Mouse (Mus musculus): ENCODE measurements at regions not wholly inside any gene's neighbourhood (a gene's known extent, or its start where the extent isn't known, plus 50 kb on each side); places are given as distances from the start of the nearest gene placed in this dataset.

GRCm38 (mm10) chr3:78755686-78756476 lies 530.4 kb downstream of the Rapgef2 start:
- H3K36me3 ChIP-seq (ENCODE audit: control insufficient read depth, insufficient read depth, low read length) = no peaks in the 10 kb centered on the region
- no peak overlapping the region for H3K4me2 ChIP-seq
- no peaks in the 10 kb centered on the region for H3K27me3 ChIP-seq (replicated peaks; ENCODE audit: control insufficient read depth, insufficient read depth, low read length)
- no peaks in the 10 kb centered on the region for H3K9me3 ChIP-seq (ENCODE audit: control insufficient read depth, low read length)
- WGBS = 68% methylated on average over 4 of the region's 4 CpGs
- no peaks in the 10 kb centered on the region for H3K4me1 ChIP-seq (replicated peaks; ENCODE audit: control insufficient read depth, insufficient read depth, low read length)
- no peak overlapping the region for H3K4me3 ChIP-seq (ENCODE audit: low read depth, low read length)
- no peak overlapping the region for H3K9ac ChIP-seq (ENCODE audit: low read depth, low read length)
- no peak overlapping the region for H3K27ac ChIP-seq (ENCODE audit: low read depth, low read length)
- no peak for DNase-seq (ENCODE audit: low spot score)
- no peak for ATAC-seq (replicated peaks; ENCODE audit: low FRiP score)

- DNase-seq (ENCODE audit: low spot score) = no peak
- Histone ChIP-seq H3K9ac (ENCODE audit: low read depth, low read length) (no peak overlapping the region), H3K4me3 (ENCODE audit: low read depth, low read length) (no peak overlapping the region), H3K4me2 (no peak overlapping the region), H3K27ac (ENCODE audit: low read depth, low read length) (no peak overlapping the region), H3K36me3 (ENCODE audit: control insufficient read depth, insufficient read depth, low read length) (no peaks in the 10 kb centered on the region), H3K27me3 (replicated peaks; ENCODE audit: control insufficient read depth, insufficient read depth, low read length) (no peaks in the 10 kb centered on the region), H3K4me1 (replicated peaks; ENCODE audit: control insufficient read depth, insufficient read depth, low read length) (no peaks in the 10 kb centered on the region), H3K9me3 (ENCODE audit: control insufficient read depth, low read length) (no peaks in the 10 kb centered on the region)
- no peak for ATAC-seq (replicated peaks; ENCODE audit: low FRiP score)
Observed at GRCm38 (mm10) chr3:78736111-78736510, 550.2 kb downstream of the Rapgef2 start.

DNA sequence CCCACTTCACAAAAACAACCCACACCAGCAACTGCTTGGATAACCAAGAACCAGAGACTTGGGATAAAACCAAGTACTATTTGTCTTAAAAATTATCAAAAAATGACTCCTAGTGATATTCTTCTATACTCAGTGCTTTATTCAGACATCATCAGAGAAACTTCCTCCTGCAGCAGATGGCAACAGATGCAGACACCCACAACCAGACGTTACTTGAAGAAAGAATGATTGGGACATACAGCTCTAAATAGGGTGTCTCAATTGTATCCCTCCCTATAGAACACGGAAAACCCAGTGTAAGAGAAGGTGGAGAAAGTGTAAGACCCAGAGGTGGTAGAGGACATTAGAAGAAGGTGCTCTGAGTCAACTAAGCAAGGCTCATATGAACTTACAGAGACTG lies 569.6 kb downstream of the Rapgef2 start:
- Histone ChIP-seq H3K9ac (ENCODE audit: low read depth, low read length) (no peak overlapping the region), H3K27me3 (replicated peaks; ENCODE audit: control insufficient read depth, insufficient read depth, low read length) (no peaks in the 10 kb centered on the region), H3K4me3 (ENCODE audit: low read depth, low read length) (no peak overlapping the region), H3K4me2 (no peak overlapping the region), H3K36me3 (ENCODE audit: control insufficient read depth, insufficient read depth, low read length) (no peaks in the 10 kb centered on the region), H3K4me1 (replicated peaks; ENCODE audit: control insufficient read depth, insufficient read depth, low read length) (no peaks in the 10 kb centered on the region), H3K9me3 (ENCODE audit: control insufficient read depth, low read length) (no peaks in the 10 kb centered on the region), H3K27ac (ENCODE audit: low read depth, low read length) (no peak overlapping the region)
- WGBS = 66% methylated on average over 2 of the region's 2 CpGs
- DNase-seq (ENCODE audit: low spot score) (no peak), ATAC-seq (replicated peaks; ENCODE audit: low FRiP score) (no peak)

DNA sequence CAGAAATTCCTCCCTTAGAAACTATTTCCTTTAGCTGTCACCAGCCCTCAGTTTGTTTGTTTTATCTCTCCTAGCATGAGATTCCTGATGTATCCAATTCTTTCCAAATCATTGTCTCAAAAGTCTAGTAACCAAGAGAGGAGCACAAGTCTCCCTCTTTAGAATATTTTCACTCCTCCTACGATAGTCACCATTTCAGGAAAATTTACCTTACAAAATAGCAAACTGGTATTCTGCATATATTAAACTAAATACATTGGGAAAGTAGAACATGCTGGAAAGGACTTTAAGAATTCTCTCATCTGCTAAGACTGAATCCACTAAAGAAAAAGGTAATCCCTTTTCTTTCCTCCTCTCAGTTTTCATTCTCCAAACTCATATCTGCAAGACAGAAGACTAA lies 578.6 kb downstream of the Rapgef2 start:
- H3K4me1 ChIP-seq (replicated peaks; ENCODE audit: control insufficient read depth, insufficient read depth, low read length) = no peaks in the 10 kb centered on the region
- H3K4me3 ChIP-seq (ENCODE audit: low read depth, low read length) = no peak overlapping the region
- no peak for DNase-seq (ENCODE audit: low spot score)
- no peaks in the 10 kb centered on the region for H3K27me3 ChIP-seq (replicated peaks; ENCODE audit: control insufficient read depth, insufficient read depth, low read length)
- no peak overlapping the region for H3K9ac ChIP-seq (ENCODE audit: low read depth, low read length)
- 79% methylated on average over 1 of the region's 1 CpGs for whole genome bisulfite sequencing
- no peak overlapping the region for H3K27ac ChIP-seq (ENCODE audit: low read depth, low read length)
- no peak for ATAC-seq (replicated peaks; ENCODE audit: low FRiP score)
- no peaks in the 10 kb centered on the region for H3K36me3 ChIP-seq (ENCODE audit: control insufficient read depth, insufficient read depth, low read length)
- no peak overlapping the region for H3K4me2 ChIP-seq
- no peaks in the 10 kb centered on the region for H3K9me3 ChIP-seq (ENCODE audit: control insufficient read depth, low read length)

- H3K4me3 ChIP-seq (ENCODE audit: low read depth, low read length) = no peak overlapping the region
- no peaks in the 10 kb centered on the region for H3K36me3 ChIP-seq (ENCODE audit: control insufficient read depth, insufficient read depth, low read length)
- H3K4me1 ChIP-seq (replicated peaks; ENCODE audit: control insufficient read depth, insufficient read depth, low read length) = no peaks in the 10 kb centered on the region
- ATAC-seq (replicated peaks; ENCODE audit: low FRiP score) = no peak
- WGBS = 65% methylated on average over 5 of the region's 5 CpGs
- no peak overlapping the region for H3K27ac ChIP-seq (ENCODE audit: low read depth, low read length)
- H3K27me3 ChIP-seq (replicated peaks; ENCODE audit: control insufficient read depth, insufficient read depth, low read length) = no peaks in the 10 kb centered on the region
- no peaks in the 10 kb centered on the region for H3K9me3 ChIP-seq (ENCODE audit: control insufficient read depth, low read length)
- H3K4me2 ChIP-seq = no peak overlapping the region
- H3K9ac ChIP-seq (ENCODE audit: low read depth, low read length) = no peak overlapping the region
- DNase-seq (ENCODE audit: low spot score) = no peak
Observed at GRCm38 (mm10) chr3:78698936-78699335, 587.4 kb downstream of the Rapgef2 start.

DNA sequence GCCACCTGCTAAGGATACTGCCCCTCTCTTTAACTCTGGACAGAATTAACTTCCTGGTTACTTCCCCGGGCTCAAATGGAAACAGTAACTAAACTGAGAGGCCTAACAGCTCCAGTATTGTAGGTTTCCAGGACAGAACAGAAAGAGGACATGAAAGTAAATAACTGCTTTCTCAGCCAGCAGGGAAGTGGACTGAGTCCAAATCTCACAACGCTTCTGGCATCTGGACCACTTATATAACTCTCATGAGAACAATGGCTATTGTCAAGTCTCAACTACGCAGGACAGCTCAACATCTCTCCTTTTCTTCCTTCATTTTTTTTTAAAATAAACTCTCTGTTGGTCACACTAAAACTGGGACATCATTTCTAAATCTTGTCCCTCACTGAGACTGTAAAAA lies 594.8 kb downstream of the Rapgef2 start:
- Histone ChIP-seq H3K36me3 (ENCODE audit: control insufficient read depth, insufficient read depth, low read length) (no peaks in the 10 kb centered on the region), H3K9me3 (ENCODE audit: control insufficient read depth, low read length) (no peaks in the 10 kb centered on the region), H3K27me3 (replicated peaks; ENCODE audit: control insufficient read depth, insufficient read depth, low read length) (no peaks in the 10 kb centered on the region), H3K4me1 (replicated peaks; ENCODE audit: control insufficient read depth, insufficient read depth, low read length) (no peaks in the 10 kb centered on the region), H3K27ac (ENCODE audit: low read depth, low read length) (no peak overlapping the region), H3K9ac (ENCODE audit: low read depth, low read length) (no peak overlapping the region), H3K4me2 (no peak overlapping the region), H3K4me3 (ENCODE audit: low read depth, low read length) (no peak overlapping the region)
- ATAC-seq (replicated peaks; ENCODE audit: low FRiP score) (no peak), DNase-seq (ENCODE audit: low spot score) (no peak)
- 66% methylated on average over 3 of the region's 3 CpGs for WGBS

GRCm38 (mm10) chr3:78677656-78678055 lies 608.7 kb downstream of the Rapgef2 start:
- H3K4me1 ChIP-seq (replicated peaks; ENCODE audit: control insufficient read depth, insufficient read depth, low read length) = no peaks in the 10 kb centered on the region
- H3K4me3 ChIP-seq (ENCODE audit: low read depth, low read length) = no peak overlapping the region
- H3K27ac ChIP-seq (ENCODE audit: low read depth, low read length) = no peak overlapping the region
- no peak overlapping the region for H3K9ac ChIP-seq (ENCODE audit: low read depth, low read length)
- no peaks in the 10 kb centered on the region for H3K9me3 ChIP-seq (ENCODE audit: control insufficient read depth, low read length)
- H3K4me2 ChIP-seq = no peak overlapping the region
- H3K36me3 ChIP-seq (ENCODE audit: control insufficient read depth, insufficient read depth, low read length) = no peaks in the 10 kb centered on the region
- ATAC-seq (replicated peaks; ENCODE audit: low FRiP score) (no peak), DNase-seq (ENCODE audit: low spot score) (no peak)
- WGBS = 71% methylated on average over 1 of the region's 1 CpGs
- H3K27me3 ChIP-seq (replicated peaks; ENCODE audit: control insufficient read depth, insufficient read depth, low read length) = no peaks in the 10 kb centered on the region

- Histone ChIP-seq H3K9ac (ENCODE audit: low read depth, low read length) (no peak overlapping the region), H3K4me2 (no peak overlapping the region), H3K4me1 (replicated peaks; ENCODE audit: control insufficient read depth, insufficient read depth, low read length) (no peaks in the 10 kb centered on the region), H3K27me3 (replicated peaks; ENCODE audit: control insufficient read depth, insufficient read depth, low read length) (no peaks in the 10 kb centered on the region), H3K9me3 (ENCODE audit: control insufficient read depth, low read length) (no peaks in the 10 kb centered on the region), H3K27ac (ENCODE audit: low read depth, low read length) (no peak overlapping the region), H3K36me3 (ENCODE audit: control insufficient read depth, insufficient read depth, low read length) (no peaks in the 10 kb centered on the region), H3K4me3 (ENCODE audit: low read depth, low read length) (no peak overlapping the region)
- WGBS = 84% methylated on average over 2 of the region's 2 CpGs
- DNase-seq (ENCODE audit: low spot score) (no peak), ATAC-seq (replicated peaks; ENCODE audit: low FRiP score) (no peak)
Observed at GRCm38 (mm10) chr3:78676806-78677205, 609.5 kb downstream of the Rapgef2 start.

DNA sequence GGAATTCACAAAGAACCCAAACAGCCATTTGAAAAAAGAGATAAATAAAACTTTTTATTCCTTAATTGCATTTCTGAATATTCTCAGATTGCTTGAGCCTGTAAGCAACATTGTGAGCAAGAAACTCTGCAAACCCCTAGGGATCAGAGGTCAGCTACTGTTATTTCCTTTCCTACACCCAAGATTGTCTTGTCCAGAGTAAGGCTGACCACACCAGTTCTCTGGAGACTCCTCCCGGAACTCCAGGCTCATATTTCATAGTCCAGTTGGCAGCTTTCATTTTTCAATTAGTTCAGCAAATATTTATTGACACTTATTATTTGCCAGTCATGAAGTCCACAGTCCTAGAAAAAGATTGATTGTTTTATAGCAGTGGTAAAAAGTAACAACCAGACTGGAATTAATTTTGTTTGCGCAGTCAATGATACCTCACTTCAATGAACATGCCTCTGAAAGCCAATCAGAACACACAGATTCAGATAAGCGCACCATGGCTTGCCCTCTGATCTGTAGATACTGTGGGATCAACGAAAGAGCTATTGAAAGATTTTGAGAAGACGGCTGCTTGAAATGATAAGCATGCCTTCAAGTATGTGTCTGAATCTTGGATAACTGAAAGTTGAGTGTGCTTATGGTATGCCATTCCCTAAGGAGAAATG lies 611.7 kb downstream of the Rapgef2 start:
- 76% methylated on average over 5 of the region's 5 CpGs for WGBS

More for the DNA sequence above, 611.7 kb downstream of the Rapgef2 start:
- DNase-seq (ENCODE audit: low spot score) = no peak
- H3K9ac ChIP-seq (ENCODE audit: low read depth, low read length) = no peak overlapping the region
- no peak for ATAC-seq (replicated peaks; ENCODE audit: low FRiP score)
- H3K9me3 ChIP-seq (ENCODE audit: control insufficient read depth, low read length) = no peaks in the 10 kb centered on the region
- H3K27ac ChIP-seq (ENCODE audit: low read depth, low read length) = no peak overlapping the region
- no peaks in the 10 kb centered on the region for H3K4me1 ChIP-seq (replicated peaks; ENCODE audit: control insufficient read depth, insufficient read depth, low read length)
- H3K27me3 ChIP-seq (replicated peaks; ENCODE audit: control insufficient read depth, insufficient read depth, low read length) = no peaks in the 10 kb centered on the region
- H3K36me3 ChIP-seq (ENCODE audit: control insufficient read depth, insufficient read depth, low read length) = no peaks in the 10 kb centered on the region
- no peak overlapping the region for H3K4me3 ChIP-seq (ENCODE audit: low read depth, low read length)
- H3K4me2 ChIP-seq = no peak overlapping the region
